Mouse (Mus musculus): ENCODE results near the gene 1110004F10Rik.

- TF ChIP-seq POLR2A (IDR thresholded peaks at IDR 0.05; ENCODE audit: low read depth, low read length), result no peak
- no peak for TF ChIP-seq CTCF (IDR thresholded peaks at IDR 0.05; ENCODE audit: extremely low read depth, insufficient read length, insufficient replicate concordance, low read depth, low read length)
Measured at GRCm38 (mm10) chr7:116137671-116138070, 98.5 kb downstream of the 1110004F10Rik start.
